Mouse (Mus musculus) megakaryocyte, embryonic 14.5 days (primary cell): Measurements from ENCODE around the gene Chodl.

Source experiments
- FLI1 ChIP-seq: IDR thresholded peaks from 2 replicates; pipeline ENCODE4 v1.6.1; 2012; ENCODE audit warnings: low read length, inconsistent platforms, mixed read lengths
- GATA1 ChIP-seq: IDR thresholded peaks from 3 replicates; pipeline ENCODE4 v1.6.1; 2012; ENCODE audit warnings: mixed read lengths, low read length, inconsistent platforms, borderline replicate concordance

DNA sequence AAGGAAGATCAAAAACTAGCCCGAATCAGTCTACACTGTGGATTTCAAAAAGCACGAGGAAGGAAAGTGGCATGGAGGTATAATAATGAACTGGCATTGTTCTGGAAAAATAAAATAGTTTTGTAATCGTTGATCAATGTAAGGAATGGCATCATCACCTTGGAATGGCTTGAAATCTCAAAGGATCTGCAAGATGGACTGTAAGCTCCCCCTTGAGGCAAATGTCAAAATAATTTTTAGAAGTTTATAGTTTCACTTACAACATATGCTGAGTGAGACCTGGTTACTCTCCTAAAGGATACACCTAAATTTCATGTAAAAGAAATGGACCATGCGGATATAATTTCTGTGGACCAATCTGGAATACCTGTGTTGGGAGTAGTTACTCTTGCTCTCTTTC, 19.6 kb downstream of the Chodl start:
- TF ChIP-seq FLI1 = no peak
- no peak for TF ChIP-seq GATA1
